Mouse (Mus musculus) frontal cortex, postnatal 10 days (tissue): Measurements from ENCODE around the gene Trabd.
A peak's percentile ranks its signal among the peaks of the same experiment; 100 is the strongest.

Experiments used
- DNase-seq, 2 experiments: peaks; one replicate each; pipeline ENCODE4 v3.0.0; 2022; ENCODE audit warnings: low spot score in 2 of 2, mixed read lengths in 1 of 2

Gene Trabd

GRCm38 (mm10) chr15:89076156-89076731, 1.3 kb downstream of the Trabd start:
- peak in 1 of 2 experiments; percentile 55 for DNase-seq

DNA sequence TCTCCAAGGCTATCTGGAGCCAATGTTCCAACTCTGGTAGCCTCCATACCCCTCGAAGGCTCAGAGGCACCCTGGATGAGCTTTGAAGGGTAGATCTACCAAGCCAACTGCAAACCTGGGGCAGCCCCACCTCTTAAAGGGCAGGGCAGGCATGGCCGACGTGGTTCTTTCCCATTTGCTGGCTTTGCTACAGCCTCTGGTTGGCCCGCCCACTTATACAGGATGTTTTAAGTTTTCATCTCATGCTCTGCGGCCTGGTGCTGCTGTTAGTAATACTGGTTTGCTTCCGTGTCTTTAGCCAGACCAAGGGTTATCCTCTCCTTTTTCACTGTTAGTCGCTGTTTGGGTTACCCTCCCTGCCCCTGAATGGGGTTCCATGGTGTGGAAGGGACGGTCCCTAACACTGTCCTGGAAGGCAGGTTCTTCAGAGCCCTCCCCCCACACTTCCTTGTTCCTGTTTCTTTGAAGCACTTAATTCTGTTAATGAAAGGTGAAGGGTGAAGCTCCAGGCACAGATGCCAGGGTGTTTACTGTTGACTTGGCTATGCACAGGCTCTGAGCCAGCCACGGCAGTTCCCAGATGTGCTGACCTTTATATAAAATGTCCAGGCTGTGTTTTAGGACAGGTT, 3.4 kb downstream of the Trabd start:
- DNase-seq = no peak

DNA sequence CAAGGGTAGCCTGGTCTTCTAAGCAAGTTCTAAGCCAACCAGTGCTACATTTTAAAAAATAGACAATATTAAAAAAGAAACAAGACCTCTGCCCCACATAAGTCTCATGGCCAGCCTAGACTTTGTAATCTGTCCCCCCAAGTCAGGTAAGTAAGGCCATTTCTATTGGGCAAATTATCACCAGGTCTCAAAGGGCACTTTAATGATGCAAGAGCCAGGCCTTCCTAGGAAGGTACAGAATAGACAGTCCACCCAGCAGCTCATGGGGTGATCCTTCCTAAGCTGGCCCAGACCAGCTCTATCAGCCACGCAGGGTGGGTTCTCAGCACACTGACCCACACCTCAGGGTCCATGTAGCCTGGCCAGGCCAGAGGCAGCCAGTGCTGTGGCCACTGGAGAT, 9.0 kb downstream of the Trabd start:
- DNase-seq = no peak

DNA sequence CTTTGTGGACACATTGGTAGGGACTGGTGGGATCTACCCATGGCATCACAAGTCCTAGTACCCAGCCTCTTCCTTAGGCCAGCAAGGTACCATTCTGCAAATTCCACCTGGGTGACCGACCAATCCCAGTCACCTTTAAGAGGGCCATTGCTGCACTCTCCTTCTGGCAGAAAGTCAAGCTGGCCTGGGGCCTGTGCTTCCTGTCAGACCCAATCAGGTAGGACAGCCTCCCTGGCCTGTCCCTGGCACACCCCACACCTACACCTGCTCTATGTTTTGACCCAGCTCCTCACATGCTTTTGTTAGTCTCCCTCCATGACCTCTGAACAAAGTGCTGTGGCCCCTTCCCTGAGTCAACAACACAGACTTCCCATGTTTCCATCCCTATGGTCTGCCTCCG, 9.9 kb downstream of the Trabd start:
- DNase-seq = no peak

GRCm38 (mm10) chr15:89088607-89089247, 13.8 kb downstream of the Trabd start, which contains the start of gene Selenoo:
Selenoo (plus strand) TSS chr15:89089084.
- DNase-seq = peak; percentile 79 to 88

GRCm38 (mm10) chr15:89089248-89090051, 14.5 kb downstream of the Trabd start:
- DNase-seq = peak in 1 of 2 experiments; percentile 38

DNA sequence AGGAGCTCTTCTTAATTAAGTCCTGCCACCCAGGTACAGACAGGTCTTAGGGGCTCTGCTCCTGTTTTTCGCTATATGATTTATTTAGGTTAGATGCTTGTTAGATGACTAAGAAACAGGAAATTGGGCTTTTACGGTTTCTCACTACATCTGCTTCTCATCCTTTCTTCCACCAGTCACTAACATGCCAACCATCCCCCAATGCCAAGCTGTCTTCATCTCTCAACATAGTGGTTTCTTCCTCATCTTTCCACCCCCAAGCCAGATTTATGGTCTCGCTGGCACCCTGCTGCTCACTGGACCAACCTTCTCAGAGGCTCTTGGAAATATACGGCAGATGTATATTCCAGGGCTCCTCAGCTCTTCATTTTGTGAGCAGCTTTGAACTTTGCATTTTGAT, 15.7 kb downstream of the Trabd start:
- DNase-seq = no peak

DNA sequence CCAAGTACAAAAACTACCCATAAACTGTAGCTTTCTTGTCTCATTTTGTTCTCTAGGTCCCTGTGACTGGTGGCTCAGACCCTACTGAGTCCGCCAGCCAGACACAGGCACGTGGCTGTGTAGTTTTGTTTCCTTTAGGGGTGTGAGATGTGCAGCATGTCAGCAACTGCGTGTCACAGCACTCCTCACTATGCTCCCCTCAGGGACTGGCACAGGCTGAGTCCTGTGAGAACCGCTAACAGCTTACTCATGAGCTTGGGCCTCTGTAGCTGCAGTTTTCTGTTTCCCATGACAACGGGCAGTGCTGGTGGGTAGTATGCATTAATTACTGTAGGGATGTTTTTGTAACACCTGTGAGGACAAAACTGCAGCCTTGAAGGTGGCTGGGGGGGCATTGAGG, 17.3 kb downstream of the Trabd start:
- DNase-seq = no peak

- no peak for DNase-seq
Measured at GRCm38 (mm10) chr15:89097450-89097849, 22.5 kb downstream of the Trabd start.

DNA sequence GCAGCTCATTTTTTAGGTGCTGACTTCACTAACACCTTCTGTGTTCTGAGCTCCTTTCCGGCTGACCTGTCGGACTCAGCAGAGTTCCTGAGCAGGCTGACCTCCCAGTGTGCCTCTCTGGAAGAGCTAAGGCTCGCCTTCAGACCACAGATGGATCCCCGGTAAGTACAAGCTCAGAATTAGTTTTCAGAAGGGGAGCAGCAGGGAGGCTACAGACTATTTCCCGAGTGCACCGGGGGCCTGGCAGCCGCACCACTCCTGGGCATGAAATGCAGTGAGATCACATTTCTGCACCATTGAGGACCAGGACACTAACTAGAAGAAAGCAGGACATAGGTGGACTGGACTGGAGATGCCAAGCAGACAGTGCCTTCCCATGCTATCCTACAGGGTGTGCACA, 23.7 kb downstream of the Trabd start:
- DNase-seq = no peak

DNA sequence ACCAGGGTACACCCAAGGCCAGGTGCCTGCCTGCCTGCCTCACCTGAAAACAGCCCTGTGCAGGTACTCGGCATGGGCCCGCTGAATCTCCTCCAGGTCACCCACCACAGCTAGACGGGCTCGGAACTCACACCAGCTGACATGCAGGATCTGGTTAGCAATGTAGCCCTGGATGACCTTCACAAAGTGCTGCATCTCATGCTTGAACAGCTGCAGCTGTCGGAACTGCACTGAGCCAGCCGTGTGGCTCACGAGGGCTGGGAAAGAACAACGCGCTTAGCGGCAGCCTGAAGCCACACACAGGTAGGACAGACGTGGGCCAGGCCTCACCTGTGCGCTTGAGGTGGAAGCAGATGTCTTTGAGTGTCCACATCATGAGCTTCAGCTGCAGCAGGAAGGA, 25.9 kb downstream of the Trabd start:
- DNase-seq = no peak

DNA sequence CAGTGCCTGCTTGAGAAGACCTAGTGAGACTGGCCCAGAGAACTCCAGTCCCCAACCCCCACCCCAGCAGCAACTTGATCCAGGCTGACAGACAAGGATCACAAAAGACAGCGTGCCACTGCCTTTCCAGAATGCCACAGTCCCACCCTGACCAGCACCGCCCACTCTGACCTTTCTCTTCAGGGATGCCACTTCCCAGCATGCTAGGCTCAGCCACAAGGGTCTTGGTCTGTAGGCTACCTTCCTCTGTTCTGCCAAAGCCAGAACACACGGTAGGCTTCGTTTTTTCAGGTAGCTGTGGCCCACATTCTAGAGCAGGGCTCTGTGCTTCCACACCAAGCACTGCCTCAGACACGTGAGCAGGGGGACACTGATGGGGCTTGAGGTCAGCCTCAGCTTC, 27.7 kb downstream of the Trabd start:
- DNase-seq = no peak

DNA sequence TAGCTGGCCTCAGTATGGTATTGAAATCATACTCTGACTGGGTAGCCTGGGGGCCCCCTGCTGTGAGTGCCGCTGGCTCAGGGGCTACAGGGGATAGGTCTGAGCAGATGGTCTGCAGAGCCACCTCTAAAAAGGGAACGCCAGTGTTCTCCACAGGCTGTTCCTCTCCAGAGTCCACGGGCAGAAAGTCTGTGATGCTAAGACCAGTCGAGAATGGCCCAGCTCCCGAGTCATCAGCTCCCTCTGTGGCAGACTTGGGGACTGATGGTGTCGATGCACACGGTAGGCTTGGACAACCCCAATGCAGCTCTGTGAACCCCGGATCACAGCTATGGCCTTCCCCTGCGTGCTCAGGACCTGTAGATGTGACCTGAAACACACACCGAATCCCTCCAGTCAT, 29.0 kb downstream of the Trabd start:
- DNase-seq = no peak

DNA sequence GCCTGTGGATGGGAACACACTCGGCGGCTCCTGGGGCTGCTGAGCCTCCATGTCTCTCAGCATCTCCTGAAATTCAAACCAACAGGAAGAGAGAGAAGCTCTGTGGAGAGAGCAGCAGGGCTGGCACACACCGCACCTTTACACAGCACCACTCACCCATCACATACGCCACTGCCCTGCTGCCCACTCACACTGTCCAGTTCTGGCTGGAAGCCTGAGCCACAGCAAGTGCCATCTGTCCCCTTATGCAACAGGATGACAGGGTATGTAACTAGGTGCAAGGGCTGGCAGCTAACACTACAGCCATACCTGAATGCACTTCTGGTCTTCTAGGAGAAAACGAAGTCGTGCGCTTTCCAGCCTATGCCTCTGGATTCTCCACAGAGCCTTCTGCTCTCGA, 29.5 kb downstream of the Trabd start:
- no peak for DNase-seq

- no peak for DNase-seq
Measured at GRCm38 (mm10) chr15:89106073-89106472, 31.1 kb downstream of the Trabd start.

- no peak for DNase-seq
Measured at GRCm38 (mm10) chr15:89106976-89107375, 32.1 kb downstream of the Trabd start.

- DNase-seq = no peak
Measured at GRCm38 (mm10) chr15:89110147-89110546, 35.2 kb downstream of the Trabd start.

DNA sequence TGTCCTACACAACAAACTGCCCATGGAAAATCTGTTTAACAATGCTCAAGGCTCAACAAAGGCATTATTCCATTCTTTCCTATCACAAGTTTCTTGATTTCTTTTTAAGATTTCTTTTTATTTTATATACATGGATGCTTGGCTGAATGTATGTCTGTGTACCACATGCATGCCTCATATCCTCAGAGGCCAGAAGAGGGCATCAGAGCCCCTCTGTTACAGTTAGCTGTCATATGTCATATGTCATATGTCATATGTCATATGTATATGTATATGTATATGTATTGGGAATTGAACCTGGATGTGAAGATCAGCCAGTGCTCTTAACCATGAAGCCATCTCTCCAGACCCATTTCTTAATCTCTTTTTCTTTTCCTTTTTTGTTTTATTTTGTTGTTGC, 43.1 kb downstream of the Trabd start:
- no peak for DNase-seq

DNA sequence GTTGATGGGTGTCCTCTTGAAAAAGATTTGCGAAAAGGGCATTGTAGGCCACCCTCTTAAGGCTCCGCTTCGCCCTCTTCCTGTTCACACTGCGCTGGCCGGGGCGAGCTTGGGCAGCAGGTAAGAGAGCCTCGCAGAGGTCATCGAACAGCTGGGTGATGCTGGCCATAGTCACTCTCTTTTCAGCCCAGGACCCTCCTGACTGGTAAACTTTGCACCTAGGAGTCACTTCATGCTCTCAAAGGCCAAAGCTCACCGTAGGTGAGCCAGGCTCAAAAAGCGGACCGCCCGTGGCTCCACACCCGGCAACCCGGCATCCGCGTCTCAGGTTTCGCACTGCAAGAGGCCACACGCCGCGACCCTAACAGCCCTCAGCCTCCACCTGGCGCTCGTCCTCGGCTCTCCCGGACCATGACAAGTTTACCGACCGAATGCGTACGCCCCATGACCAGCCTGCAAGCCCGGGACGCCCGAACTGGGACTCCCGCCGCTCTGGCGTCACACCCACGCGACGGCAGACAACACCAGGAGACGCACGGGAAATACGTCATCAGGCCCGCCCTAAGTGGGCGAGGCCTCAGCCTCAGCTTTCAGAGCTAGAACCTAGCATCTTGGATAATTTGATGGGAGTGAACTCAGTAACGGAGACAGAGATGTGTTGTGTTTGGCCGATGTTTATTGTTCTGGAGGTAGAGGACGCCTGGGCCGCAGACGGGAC, 47.9 kb downstream of the Trabd start, which contains the start of gene Tubgcp6:
Gene Tubgcp6, minus strand, starts transcription at position 464 of the 718 bp plus-strand sequence.
- DNase-seq = peak; percentile 92 to 96

DNA sequence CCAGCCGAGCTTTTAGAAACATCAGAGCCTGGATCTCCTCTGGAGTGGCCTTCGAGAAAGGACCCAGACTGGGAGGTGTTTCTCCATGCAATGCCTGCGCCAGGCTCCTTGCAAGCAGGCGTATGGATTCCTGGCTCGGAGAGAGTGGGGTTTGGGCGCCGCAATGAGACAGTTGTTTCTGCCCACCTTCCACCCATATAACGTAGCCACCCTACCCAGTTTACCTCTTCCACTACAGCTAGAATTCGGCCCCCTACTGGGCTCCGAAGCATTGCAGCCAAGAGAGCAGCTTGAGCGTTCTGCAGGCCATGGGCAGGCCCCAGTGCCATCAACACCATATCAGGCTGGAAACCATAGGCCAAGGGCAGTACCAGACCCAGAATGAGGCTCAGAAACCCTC, 48.7 kb downstream of the Trabd start:
- peak; percentile 55 to 62 for DNase-seq

DNA sequence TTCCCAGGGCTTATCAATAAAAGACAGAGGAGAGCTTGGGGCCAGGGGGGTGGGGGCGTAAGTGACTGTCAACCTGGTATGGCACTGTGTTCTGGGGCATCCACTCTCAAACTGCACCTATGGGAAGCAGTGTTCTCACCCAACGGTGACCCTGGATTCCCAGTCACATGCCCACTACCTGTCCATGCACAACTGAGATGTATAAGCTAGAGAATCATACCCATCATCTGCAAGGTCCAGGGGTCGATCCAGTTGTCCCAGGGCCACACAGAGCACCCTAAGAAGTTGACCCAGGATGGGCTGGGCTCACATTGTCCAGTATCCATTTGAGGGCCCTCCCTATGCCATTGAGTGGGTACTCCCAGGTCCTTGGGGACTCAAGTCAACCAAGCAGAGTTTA, 49.4 kb downstream of the Trabd start:
- DNase-seq = no peak

GRCm38 (mm10) chr15:89125351-89125750, 50.4 kb downstream of the Trabd start:
- DNase-seq = no peak
